Mouse (Mus musculus) T-helper 1 cell (primary cell): Measurements from ENCODE around the gene Ampd1.
"Not testable (repeated sequence)": the region's sequence is repeated elsewhere in the genome, so short reads cannot be mapped to it uniquely, and the experiment has no call there.

Source experiments
- in situ Hi-C: fragments of 300-600 bp; cut with MboI, MseI; formaldehyde crosslinking; loops from one replicate; pipeline ENCODE4 v1.15.1; 2025; ENCODE audit warnings: high pct_unique_total_duplicates

Gene Ampd1

GRCm38 (mm10) chr3:103101909-103102308, 28.1 kb downstream of the Ampd1 start:
- in situ Hi-C loops = no loop called here

- in situ Hi-C loops = no loop called here
Measured at GRCm38 (mm10) chr3:103102454-103103390, 28.9 kb downstream of the Ampd1 start, which contains the start of gene Dennd2c. TSS of gene Dennd2c (plus strand) at chr3:103102604.

GRCm38 (mm10) chr3:103107565-103108240, 33.9 kb downstream of the Ampd1 start:
- in situ Hi-C loops = no loop called here

- in situ Hi-C loops = no loop called here
Measured at GRCm38 (mm10) chr3:103112216-103112615, 38.4 kb downstream of the Ampd1 start.

DNA sequence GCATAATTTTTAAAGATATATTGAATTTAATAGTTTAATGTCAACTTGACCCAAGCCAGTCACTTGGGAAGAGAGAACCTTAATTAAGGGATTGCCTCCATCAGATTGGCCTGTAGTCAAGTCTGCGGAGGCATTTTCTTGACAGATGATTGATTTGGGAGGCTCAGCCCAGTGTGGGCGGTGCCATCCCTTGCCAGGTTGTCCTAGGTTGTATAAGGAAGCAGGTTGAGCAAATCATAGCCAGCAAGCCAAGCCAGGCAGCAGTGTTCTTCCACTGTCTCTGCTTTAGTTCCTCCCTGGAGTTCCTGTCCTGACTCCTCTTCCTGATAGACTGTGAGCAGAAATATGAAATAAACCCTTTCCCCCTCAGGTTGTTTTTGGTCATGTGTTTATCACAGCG, 49.8 kb downstream of the Ampd1 start:
- in situ Hi-C loops = no loop called here

DNA sequence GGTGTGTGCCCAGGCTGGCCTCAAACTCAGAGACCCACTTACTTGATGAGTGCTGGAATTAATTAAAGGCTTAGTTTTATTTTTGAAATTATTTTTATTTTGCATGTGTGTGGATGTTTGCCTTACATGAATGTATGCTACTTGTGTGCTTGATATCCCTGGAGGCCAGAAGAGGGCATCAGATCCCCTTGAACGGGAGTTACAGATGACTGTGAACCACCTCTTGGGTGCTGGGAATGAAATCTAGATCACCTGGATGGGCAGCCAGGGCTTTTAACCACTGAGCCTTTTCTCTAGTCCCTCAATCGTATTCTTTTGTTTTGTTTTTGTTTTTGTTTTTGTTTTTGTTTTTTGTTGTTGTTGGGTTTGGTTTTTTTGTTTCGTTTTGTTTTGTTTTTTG, 52.3 kb downstream of the Ampd1 start:
- in situ Hi-C loops = no loop called here

DNA sequence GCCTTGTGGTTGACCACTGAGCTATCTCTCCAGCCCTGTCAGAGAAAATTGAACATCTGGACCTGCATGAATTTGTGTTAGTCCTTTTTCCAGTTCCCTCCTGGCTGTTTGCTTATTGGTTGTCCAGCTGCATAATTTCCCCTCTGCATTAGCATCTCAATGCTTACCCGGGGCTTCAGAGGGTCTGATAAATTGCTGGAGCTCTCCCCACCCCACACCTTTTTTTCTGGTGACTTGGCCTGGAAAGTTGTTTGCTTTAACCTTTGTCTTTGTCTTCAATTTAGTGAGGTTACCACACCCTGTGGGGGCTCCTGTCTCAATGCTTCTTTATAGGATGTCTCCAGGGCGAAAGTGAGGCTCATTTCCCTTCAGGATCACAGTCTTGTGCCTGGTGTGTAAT, 53.4 kb downstream of the Ampd1 start:
- in situ Hi-C loops = no loop called here

- in situ Hi-C loops = no loop called here
Measured at GRCm38 (mm10) chr3:103127721-103128120, 53.9 kb downstream of the Ampd1 start.

- in situ Hi-C loops = no loop called here
Measured at GRCm38 (mm10) chr3:103128251-103128650, 54.4 kb downstream of the Ampd1 start.

- in situ Hi-C loops = no loop called here
Measured at GRCm38 (mm10) chr3:103129367-103130159, 55.7 kb downstream of the Ampd1 start.

DNA sequence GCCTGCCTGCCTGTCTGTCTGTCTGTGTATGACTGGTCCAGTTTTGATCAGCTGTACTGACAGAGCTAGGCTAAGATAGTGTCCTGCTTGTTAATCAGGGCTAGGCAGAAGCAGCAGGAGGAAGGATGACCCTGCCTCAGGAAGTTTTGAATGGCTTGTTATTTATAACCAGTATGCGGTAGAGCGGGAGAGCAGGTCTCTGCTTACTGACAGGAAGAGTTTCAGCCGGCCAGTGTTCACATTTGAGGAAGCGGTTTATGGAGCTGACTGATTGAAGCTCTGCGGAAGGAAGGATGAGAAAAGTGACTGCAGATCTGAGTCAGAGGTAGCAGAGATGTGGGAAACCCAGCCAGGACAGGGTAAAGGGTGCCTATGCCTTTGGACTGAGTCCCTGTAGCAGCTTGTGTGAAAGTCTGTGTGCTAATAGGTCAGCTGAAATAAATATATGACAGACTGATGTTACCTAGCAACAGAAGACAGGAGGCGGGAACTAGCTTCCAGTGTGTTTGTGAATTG, 56.5 kb downstream of the Ampd1 start:
- in situ Hi-C loops = no loop called here

DNA sequence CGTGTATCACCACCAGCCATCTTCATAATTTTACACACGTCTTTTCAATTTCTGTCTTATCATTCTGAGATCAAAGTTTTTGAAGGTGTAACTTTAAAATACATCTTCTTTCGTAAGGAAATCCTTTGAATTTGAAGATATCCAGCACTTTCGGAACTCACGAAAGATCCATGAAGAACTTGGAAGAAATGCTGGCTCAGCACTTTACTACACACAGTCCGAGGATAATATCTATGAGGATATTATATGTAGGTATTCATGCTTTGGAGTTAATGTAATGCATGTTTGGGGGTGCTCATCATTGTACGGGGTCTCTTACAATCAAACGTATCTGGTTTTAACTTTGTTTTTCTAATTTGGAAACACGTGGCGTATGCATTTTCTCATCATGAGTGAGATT, 59.3 kb downstream of the Ampd1 start:
- in situ Hi-C loops = no loop called here

- in situ Hi-C loops = no loop called here
Measured at GRCm38 (mm10) chr3:103136414-103137077, 62.7 kb downstream of the Ampd1 start.

GRCm38 (mm10) chr3:103139047-103139446, 65.2 kb downstream of the Ampd1 start:
- in situ Hi-C loops = no loop called here

- in situ Hi-C loops = not testable (repeated sequence)
Measured at GRCm38 (mm10) chr3:103140095-103140838, 66.5 kb downstream of the Ampd1 start.

- in situ Hi-C loops = no loop called here
Measured at GRCm38 (mm10) chr3:103141287-103141686, 67.5 kb downstream of the Ampd1 start.

GRCm38 (mm10) chr3:103142366-103142765, 68.6 kb downstream of the Ampd1 start:
- in situ Hi-C loops = no loop called here

GRCm38 (mm10) chr3:103145336-103145735, 71.5 kb downstream of the Ampd1 start:
- in situ Hi-C loops = no loop called here

GRCm38 (mm10) chr3:103145791-103146190, 72.0 kb downstream of the Ampd1 start:
- in situ Hi-C loops = no loop called here
